In genomic region chr5:53555474-53555873, GRCm38 (mm10) we compare ENCODE assay signal across 22 mouse cellular contexts.
"Had no signal": no experiment of that assay in that cellular context is flagged by ENCODE, and none has a peak within 500 bp of the region (broad histone marks: within the 10 kb centered on the region; RNA-seq: fewer than 3 reads in every experiment).

No protein-coding gene starts in this region.

- H3K4me2 ChIP-seq: limb, embryonic 13.5 days; liver, embryonic 12.5 days; liver, embryonic 15.5 days; lung, embryonic 15.5 days; midbrain, embryonic 12.5 days; midbrain, embryonic 15.5 days; neural tube, embryonic 13.5 days; stomach, embryonic 15.5 days had no signal

- DNase-seq: kidney, postnatal 25 days; layer of hippocampus, adult 9-11 months; liver; lung, adult 18-20 months; lung, postnatal 10 days; lung, postnatal 36 days; retina, postnatal 1 day; right cerebral cortex, postnatal 25 days; spleen, adult 18-20 months; thymus, postnatal 36 days had no signal

- H3K36me3 ChIP-seq: limb, embryonic 10.5 days; limb, embryonic 13.5 days; liver, embryonic 12.5 days; liver, embryonic 15.5 days; lung, embryonic 15.5 days; midbrain, embryonic 12.5 days; midbrain, embryonic 15.5 days; neural tube, embryonic 13.5 days; stomach, embryonic 15.5 days had no signal

- ATAC-seq: liver, embryonic 12.5 days; midbrain, embryonic 15.5 days had no signal

- H3K27ac ChIP-seq: kidney, postnatal 0 days; layer of hippocampus, adult 2 months; limb, embryonic 10.5 days; limb, embryonic 13.5 days; liver, embryonic 12.5 days; liver, embryonic 15.5 days; lung, embryonic 15.5 days; midbrain, embryonic 12.5 days; midbrain, embryonic 15.5 days; neural tube, embryonic 13.5 days; stomach, embryonic 15.5 days had no signal

- H3K4me3 ChIP-seq: layer of hippocampus, adult 2 months; limb, embryonic 10.5 days; limb, embryonic 13.5 days; liver, embryonic 12.5 days; liver, embryonic 15.5 days; lung, embryonic 15.5 days; midbrain, embryonic 12.5 days; midbrain, embryonic 15.5 days; myocyte; neural tube, embryonic 13.5 days; stomach, embryonic 15.5 days had no signal

- H3K27me3 ChIP-seq: limb, embryonic 13.5 days; liver, embryonic 12.5 days; liver, embryonic 15.5 days; lung, embryonic 15.5 days; midbrain, embryonic 12.5 days; midbrain, embryonic 15.5 days; neural tube, embryonic 13.5 days; stomach, embryonic 15.5 days had no signal

- H3K9ac ChIP-seq: limb, embryonic 13.5 days; liver, embryonic 12.5 days; liver, embryonic 15.5 days; lung, embryonic 15.5 days; midbrain, embryonic 12.5 days; midbrain, embryonic 15.5 days; neural tube, embryonic 13.5 days; stomach, embryonic 15.5 days had no signal

- H3K9me3 ChIP-seq: limb, embryonic 10.5 days; limb, embryonic 13.5 days; liver, embryonic 12.5 days; liver, embryonic 15.5 days; lung, embryonic 15.5 days; midbrain, embryonic 12.5 days; midbrain, embryonic 15.5 days; neural tube, embryonic 13.5 days; stomach, embryonic 15.5 days had no signal

- H3K4me1 ChIP-seq: limb, embryonic 10.5 days; liver, embryonic 12.5 days; liver, embryonic 15.5 days; midbrain, embryonic 12.5 days; midbrain, embryonic 15.5 days; neural tube, embryonic 13.5 days; stomach, embryonic 15.5 days had no signal
